Mouse (Mus musculus) midbrain, postnatal 0 days (tissue): ENCODE results near the gene Alpl. TPM values are rescaled to one million over a fixed set of nuclear protein-coding genes. Genes with fewer than 3 reads are reported as not detected.

Source experiments
- ATAC-seq: fragments of 200-750 bp; cut with Nextera tagmentation; 2 replicates; pipeline ENCODE4 v1.8.0; 2017; ENCODE audit warnings: moderate number of reproducible peaks, mild to moderate bottlenecking, moderate TSS enrichment, moderate library complexity; ENCODE audit not compliant: low FRiP score
- DNase-seq: peaks from one replicate; pipeline ENCODE4 v3.0.0-alpha.2; 2015; ENCODE audit warnings: low spot score
- H3K27ac ChIP-seq: fragments of 300-500 bp; sonication (generic); 2 replicates; pipeline ENCODE4 v1.5.1; 2014; ENCODE audit warnings: low read depth, mild to moderate bottlenecking, low read length, mixed read lengths
- H3K27me3 ChIP-seq: fragments of 300-500 bp; sonication (generic); 2 replicates; pipeline ENCODE4 v1.6.1; 2014; ENCODE audit warnings: low read length, control low read depth, mixed read lengths; ENCODE audit not compliant: insufficient read depth
- H3K36me3 ChIP-seq: fragments of 300-500 bp; sonication (generic); 2 replicates; pipeline ENCODE4 v1.6.1; 2014; ENCODE audit warnings: low read length, control low read depth, mixed read lengths; ENCODE audit not compliant: insufficient read depth
- H3K4me1 ChIP-seq: fragments of 300-500 bp; sonication (generic); 2 replicates; pipeline ENCODE4 v1.6.1; 2014; ENCODE audit warnings: mild to moderate bottlenecking, control low read depth, antibody characterized with exemption, low read length, mixed read lengths; ENCODE audit not compliant: insufficient read depth
- H3K4me2 ChIP-seq: fragments of 300-500 bp; sonication (generic); 2 replicates; pipeline ENCODE4 v1.6.1; 2014; ENCODE audit warnings: low read depth, mild to moderate bottlenecking, low read length, mixed read lengths; ENCODE audit not compliant: poor library complexity, severe bottlenecking
- H3K4me3 ChIP-seq: fragments of 300-500 bp; sonication (generic); 2 replicates; pipeline ENCODE4 v1.5.1; 2014; ENCODE audit warnings: low read depth, mild to moderate bottlenecking, low read length, moderate library complexity
- H3K9ac ChIP-seq: fragments of 300-500 bp; sonication (generic); replicated peaks from 2 replicates; pipeline ENCODE4 v1.6.1; 2014; ENCODE audit warnings: mild to moderate bottlenecking, low read length, moderate library complexity, mixed read lengths; ENCODE audit not compliant: poor library complexity, severe bottlenecking
- H3K9me3 ChIP-seq: fragments of 300-500 bp; sonication (generic); 2 replicates; pipeline ENCODE4 v1.6.1; 2016; ENCODE audit warnings: low read length, control low read depth
- CTCF ChIP-seq: IDR thresholded peaks from 2 replicates; pipeline ENCODE4 v1.5.1; 2016; ENCODE audit warnings: antibody characterized with exemption, mild to moderate bottlenecking
- WGBS: fragments of 180-500 bp; shearing (Covaris S2); extraction: QIAGEN DNeasy Blood & Tissue Kit; methylation state at CpG from one replicate; pipeline ENCODE4 v1.1.7; 2014; 5-methylcytosine and 5-hydroxymethylcytosine counted together
- polyA plus RNA-seq: library from polyadenylated mRNA; unstranded; fragments of >200 nt; fragmentation: Nextera tagmentation; extraction: Ambion mirVana; gene quantifications from 2 replicates; pipeline ENCODE4 v1.2.1, GENCODE M21; 2015
- total RNA-seq: library from RNA; depleted of rRNA; stranded (reverse); fragments of >200 nt; gene quantifications from 2 replicates; pipeline ENCODE4 v1.2.3, GENCODE M21; 2014

Gene Alpl
- total and polyA plus RNA-seq, 2 experiments from 2014 or later, result 14.3 to 16.1 TPM

DNA sequence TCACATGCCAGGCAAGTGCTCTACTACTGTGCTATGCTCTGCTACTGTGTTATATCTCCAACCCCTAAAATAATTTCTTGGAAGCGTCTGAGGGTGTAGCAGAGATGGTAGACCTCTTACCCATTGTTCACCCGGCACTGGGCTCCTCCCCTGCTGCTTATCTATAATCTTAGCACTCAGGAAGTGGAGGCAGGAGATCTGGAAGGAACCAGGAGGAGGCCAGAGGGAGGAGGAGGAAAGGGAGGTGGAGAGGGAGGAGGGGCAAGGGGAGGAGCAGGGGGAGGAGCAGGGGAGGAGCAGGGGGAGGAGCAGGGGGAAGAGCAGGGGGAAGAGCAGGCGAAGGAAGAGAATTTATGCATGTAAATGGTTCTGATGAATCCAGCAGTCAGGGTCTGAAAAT lies 24.5 kb upstream of the Alpl start:
- Histone ChIP-seq H3K27ac (no peak overlapping the region), H3K4me3 (no peak overlapping the region), H3K9ac (no peak overlapping the region), H3K4me2 (no peak overlapping the region), H3K9me3 (no peaks in the 10 kb centered on the region), H3K36me3 (no peaks in the 10 kb centered on the region), H3K4me1 (no peaks in the 10 kb centered on the region), H3K27me3 (no peaks in the 10 kb centered on the region)
- DNase-seq (no peak), ATAC-seq (no peak)
- WGBS, result 52% methylated on average over 3 of the region's 3 CpGs
- no peak for TF ChIP-seq CTCF

GRCm38 (mm10) chr4:137819487-137819886 lies 23.3 kb upstream of the Alpl start:
- no peak for TF ChIP-seq CTCF
- DNase-seq (peak; percentile 50), ATAC-seq (no peak)
- Histone ChIP-seq H3K4me3 (no peak overlapping the region), H3K9me3 (no peaks in the 10 kb centered on the region), H3K27ac (no peak overlapping the region), H3K9ac (no peak overlapping the region), H3K4me2 (no peak overlapping the region), H3K36me3 (no peaks in the 10 kb centered on the region), H3K27me3 (no peaks in the 10 kb centered on the region), H3K4me1 (no peaks in the 10 kb centered on the region)
- 32% methylated on average over 2 of the region's 2 CpGs for WGBS

GRCm38 (mm10) chr4:137818341-137818740 lies 22.2 kb upstream of the Alpl start:
- no peak for DNase-seq
- Histone ChIP-seq H3K4me2 (no peak overlapping the region), H3K9me3 (no peaks in the 10 kb centered on the region), H3K4me1 (no peaks in the 10 kb centered on the region), H3K36me3 (no peaks in the 10 kb centered on the region), H3K9ac (no peak overlapping the region), H3K27me3 (no peaks in the 10 kb centered on the region), H3K4me3 (no peak overlapping the region), H3K27ac (no peak overlapping the region)
- ATAC-seq, result no peak
- WGBS, result 93% methylated on average over 3 of the region's 3 CpGs
- TF ChIP-seq CTCF, result no peak

GRCm38 (mm10) chr4:137816216-137816615 lies 20.0 kb upstream of the Alpl start:
- H3K4me1 ChIP-seq, result no peaks in the 10 kb centered on the region
- ATAC-seq (no peak), DNase-seq (no peak)
- no peaks in the 10 kb centered on the region for H3K27me3 ChIP-seq
- no peak overlapping the region for H3K9ac ChIP-seq
- H3K4me3 ChIP-seq, result no peak overlapping the region
- H3K9me3 ChIP-seq, result no peaks in the 10 kb centered on the region
- no peak overlapping the region for H3K27ac ChIP-seq
- WGBS, result 79% methylated on average over 7 of the region's 7 CpGs
- TF ChIP-seq CTCF, result no peak
- H3K4me2 ChIP-seq, result no peak overlapping the region
- no peaks in the 10 kb centered on the region for H3K36me3 ChIP-seq

DNA sequence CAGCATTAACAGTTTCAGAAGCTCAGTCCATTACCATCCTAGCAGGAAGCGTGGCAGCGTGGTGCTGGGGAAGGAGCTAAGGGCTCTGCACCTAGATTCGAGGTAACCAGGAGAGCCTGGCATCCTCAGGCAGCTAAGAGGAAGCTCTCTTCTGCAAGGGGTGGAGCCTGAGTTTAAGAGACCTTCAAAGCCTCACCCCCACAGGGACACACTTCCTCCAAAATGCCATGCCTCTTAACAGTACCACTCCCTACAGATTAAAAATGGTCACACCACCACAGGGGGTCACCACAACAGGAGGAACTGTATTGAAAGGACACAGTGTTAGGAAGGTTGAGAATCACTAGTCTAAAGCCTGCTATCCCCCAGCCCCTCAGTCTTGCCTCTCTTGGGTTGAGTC lies 19.3 kb upstream of the Alpl start:
- DNase-seq, result no peak
- Histone ChIP-seq H3K27me3 (no peaks in the 10 kb centered on the region), H3K4me2 (no peak overlapping the region), H3K9me3 (no peaks in the 10 kb centered on the region), H3K27ac (no peak overlapping the region), H3K36me3 (no peaks in the 10 kb centered on the region), H3K4me3 (no peak overlapping the region), H3K9ac (no peak overlapping the region), H3K4me1 (no peaks in the 10 kb centered on the region)
- no peak for ATAC-seq
- WGBS, result 80% methylated on average over 3 of the region's 3 CpGs
- no peak for TF ChIP-seq CTCF

- no peak for ATAC-seq
- Histone ChIP-seq H3K9ac (no peak overlapping the region), H3K4me3 (no peak overlapping the region), H3K9me3 (no peaks in the 10 kb centered on the region), H3K27me3 (no peaks in the 10 kb centered on the region), H3K4me2 (no peak overlapping the region), H3K27ac (no peak overlapping the region), H3K36me3 (no peaks in the 10 kb centered on the region), H3K4me1 (no peaks in the 10 kb centered on the region)
- no peak for DNase-seq
- WGBS, result 84% methylated on average over 7 of the region's 7 CpGs
- no peak for TF ChIP-seq CTCF
Observed at GRCm38 (mm10) chr4:137814140-137814539, 18.0 kb upstream of the Alpl start.
